Mouse (Mus musculus): ENCODE data around the gene Atp2b1. TPM values are rescaled to one million over a fixed set of nuclear protein-coding genes. Genes with fewer than 3 reads are reported as not detected.

The Atp2b1 gene
- polyA plus RNA-seq, 1 experiment, result 18.2 TPM

GRCm38 (mm10) chr10:98947206-98947605, 33.0 kb downstream of the Atp2b1 start:
- Histone ChIP-seq H3K27me3 (ENCODE audit: control insufficient read depth, insufficient read depth, insufficient read length) (no peaks in the 10 kb centered on the region), H3K4me3 (ENCODE audit: insufficient read depth, poor library complexity, severe bottlenecking) (no peak overlapping the region), H3K79me2 (ENCODE audit: control insufficient read depth, insufficient read depth) (peaks cover 100% of the 10 kb centered on the region), H3K36me3 (ENCODE audit: control insufficient read depth, insufficient read depth) (no peaks in the 10 kb centered on the region), H3K79me3 (ENCODE audit: low read depth) (peaks cover 89% of the 10 kb centered on the region), H3ac (ENCODE audit: control insufficient read depth, insufficient read length, low read depth) (no peak overlapping the region)
- TF ChIP-seq MYOG (IDR thresholded peaks at IDR 0.05; ENCODE audit: control insufficient read depth, extremely low read depth, insufficient read length) (no peak), USF1 (IDR thresholded peaks at IDR 0.05; ENCODE audit: low read depth) (no peak), MYOD1 (IDR thresholded peaks at IDR 0.05; ENCODE audit: control insufficient read depth, insufficient read length, low read depth) (no peak), FOSL1 (IDR thresholded peaks at IDR 0.05; ENCODE audit: insufficient read depth, low read length, poor library complexity, severe bottlenecking) (no peak), CTCF (IDR thresholded peaks at IDR 0.05; ENCODE audit: control insufficient read depth, insufficient read depth, insufficient read length) (no peak), MAX (IDR thresholded peaks at IDR 0.05) (no peak), CEBPB (IDR thresholded peaks at IDR 0.05; ENCODE audit: low read depth) (no peak)

GRCm38 (mm10) chr10:98948096-98948495, 33.9 kb downstream of the Atp2b1 start:
- Histone ChIP-seq H3K4me3 (ENCODE audit: insufficient read depth, poor library complexity, severe bottlenecking) (no peak overlapping the region), H3K79me3 (ENCODE audit: low read depth) (peaks cover 81% of the 10 kb centered on the region), H3K79me2 (ENCODE audit: control insufficient read depth, insufficient read depth) (peaks cover 92% of the 10 kb centered on the region), H3K27me3 (ENCODE audit: control insufficient read depth, insufficient read depth, insufficient read length) (no peaks in the 10 kb centered on the region), H3ac (ENCODE audit: control insufficient read depth, insufficient read length, low read depth) (no peak overlapping the region), H3K36me3 (ENCODE audit: control insufficient read depth, insufficient read depth) (no peaks in the 10 kb centered on the region)
- no peak for TF ChIP-seq CTCF (IDR thresholded peaks at IDR 0.05; ENCODE audit: control insufficient read depth, insufficient read depth, insufficient read length)
- TF ChIP-seq MAX (IDR thresholded peaks at IDR 0.05), result no peak
- no peak for TF ChIP-seq MYOG (IDR thresholded peaks at IDR 0.05; ENCODE audit: control insufficient read depth, extremely low read depth, insufficient read length)
- TF ChIP-seq USF1 (IDR thresholded peaks at IDR 0.05; ENCODE audit: low read depth), result no peak
- no peak for TF ChIP-seq MYOD1 (IDR thresholded peaks at IDR 0.05; ENCODE audit: control insufficient read depth, insufficient read length, low read depth)
- no peak for TF ChIP-seq CEBPB (IDR thresholded peaks at IDR 0.05; ENCODE audit: low read depth)
- no peak for TF ChIP-seq FOSL1 (IDR thresholded peaks at IDR 0.05; ENCODE audit: insufficient read depth, low read length, poor library complexity, severe bottlenecking)

- no peak overlapping the region for H3ac ChIP-seq (ENCODE audit: control insufficient read depth, insufficient read length, low read depth)
- no peak for TF ChIP-seq MYOG (IDR thresholded peaks at IDR 0.05; ENCODE audit: control insufficient read depth, extremely low read depth, insufficient read length)
- TF ChIP-seq MYOD1 (IDR thresholded peaks at IDR 0.05; ENCODE audit: control insufficient read depth, insufficient read length, low read depth), result no peak
- TF ChIP-seq CTCF (IDR thresholded peaks at IDR 0.05; ENCODE audit: control insufficient read depth, insufficient read depth, insufficient read length), result no peak
- no peak for TF ChIP-seq CEBPB (IDR thresholded peaks at IDR 0.05; ENCODE audit: low read depth)
- no peak for TF ChIP-seq MAX (IDR thresholded peaks at IDR 0.05)
- no peak for TF ChIP-seq USF1 (IDR thresholded peaks at IDR 0.05; ENCODE audit: low read depth)
- TF ChIP-seq FOSL1 (IDR thresholded peaks at IDR 0.05; ENCODE audit: insufficient read depth, low read length, poor library complexity, severe bottlenecking), result no peak
- no peaks in the 10 kb centered on the region for H3K27me3 ChIP-seq (ENCODE audit: control insufficient read depth, insufficient read depth, insufficient read length)
- H3K79me3 ChIP-seq (ENCODE audit: low read depth), result peaks cover 74% of the 10 kb centered on the region
- peaks cover 84% of the 10 kb centered on the region for H3K79me2 ChIP-seq (ENCODE audit: control insufficient read depth, insufficient read depth)
- H3K4me3 ChIP-seq (ENCODE audit: insufficient read depth, poor library complexity, severe bottlenecking), result no peak overlapping the region
- H3K36me3 ChIP-seq (ENCODE audit: control insufficient read depth, insufficient read depth), result peaks cover 4% of the 10 kb centered on the region
Measured at GRCm38 (mm10) chr10:98949750-98950149, 35.5 kb downstream of the Atp2b1 start.

GRCm38 (mm10) chr10:98951286-98952270, 37.4 kb downstream of the Atp2b1 start:
- Histone ChIP-seq H3K4me3 (ENCODE audit: insufficient read depth, poor library complexity, severe bottlenecking) (no peak overlapping the region), H3ac (ENCODE audit: control insufficient read depth, insufficient read length, low read depth) (no peak overlapping the region), H3K79me3 (ENCODE audit: low read depth) (peaks cover 70% of the 10 kb centered on the region), H3K36me3 (ENCODE audit: control insufficient read depth, insufficient read depth) (peaks cover 6% of the 10 kb centered on the region), H3K79me2 (ENCODE audit: control insufficient read depth, insufficient read depth) (peaks cover 84% of the 10 kb centered on the region), H3K27me3 (ENCODE audit: control insufficient read depth, insufficient read depth, insufficient read length) (no peaks in the 10 kb centered on the region)
- TF ChIP-seq MYOD1 (IDR thresholded peaks at IDR 0.05; ENCODE audit: control insufficient read depth, insufficient read length, low read depth), result no peak
- TF ChIP-seq USF1 (IDR thresholded peaks at IDR 0.05; ENCODE audit: low read depth), result peak; percentile 76
- TF ChIP-seq MAX (IDR thresholded peaks at IDR 0.05), result peak; percentile 69

GRCm38 (mm10) chr10:98954230-98954993, 40.2 kb downstream of the Atp2b1 start:
- Histone ChIP-seq H3ac (ENCODE audit: control insufficient read depth, insufficient read length, low read depth) (no peak overlapping the region), H3K36me3 (ENCODE audit: control insufficient read depth, insufficient read depth) (peaks cover 6% of the 10 kb centered on the region), H3K27me3 (ENCODE audit: control insufficient read depth, insufficient read depth, insufficient read length) (no peaks in the 10 kb centered on the region), H3K79me3 (ENCODE audit: low read depth) (peaks cover 70% of the 10 kb centered on the region), H3K79me2 (ENCODE audit: control insufficient read depth, insufficient read depth) (peaks cover 84% of the 10 kb centered on the region), H3K4me3 (ENCODE audit: insufficient read depth, poor library complexity, severe bottlenecking) (no peak overlapping the region)
- TF ChIP-seq CEBPB (IDR thresholded peaks at IDR 0.05; ENCODE audit: low read depth) (no peak), CTCF (IDR thresholded peaks at IDR 0.05; ENCODE audit: control insufficient read depth, insufficient read depth, insufficient read length) (no peak), MYOG (IDR thresholded peaks at IDR 0.05; ENCODE audit: control insufficient read depth, extremely low read depth, insufficient read length) (no peak), MYOD1 (IDR thresholded peaks at IDR 0.05; ENCODE audit: control insufficient read depth, insufficient read length, low read depth) (no peak), USF1 (IDR thresholded peaks at IDR 0.05; ENCODE audit: low read depth) (no peak), MAX (IDR thresholded peaks at IDR 0.05) (no peak), FOSL1 (IDR thresholded peaks at IDR 0.05; ENCODE audit: insufficient read depth, low read length, poor library complexity, severe bottlenecking) (no peak)
